Mouse (Mus musculus) frontal cortex, adult 2 months (tissue): ENCODE results near the gene C130050O18Rik. TPM values are rescaled to one million over a fixed set of nuclear protein-coding genes. Genes with fewer than 3 reads are reported as not detected.

Experiments used
- DNase-seq, 2 experiments: peaks; one replicate each; pipeline ENCODE4 v3.0.0; 2022; ENCODE audit warnings: low spot score in 1 of 2; ENCODE audit errors: extremely low spot score in 1 of 2
- polyA plus RNA-seq: library from polyadenylated mRNA; depleted of rRNA; stranded (reverse); fragments of >200 nt; gene quantifications from 2 replicates; pipeline ENCODE4 v1.2.3, GENCODE M21; 2012; rRNA removed

The C130050O18Rik gene
- polyA plus RNA-seq, result 0.42 and 0.44 TPM in 2 replicates

- no peak for DNase-seq
These were observed at the start of gene C130050O18Rik for GRCm38 (mm10) chr5:139404801-139405401. C130050O18Rik (plus strand) TSS chr5:139405280.

- no peak for DNase-seq
These were observed 46.4 kb upstream of the C130050O18Rik start for GRCm38 (mm10) chr5:139358653-139359052.

GRCm38 (mm10) chr5:139359244-139359643 lies 45.8 kb upstream of the C130050O18Rik start:
- no peak for DNase-seq

- no peak for DNase-seq
These were observed 41.2 kb upstream of the C130050O18Rik start for GRCm38 (mm10) chr5:139363858-139364257.

GRCm38 (mm10) chr5:139364260-139364910 lies 40.7 kb upstream of the C130050O18Rik start:
- peak; percentile 78 to 97 for DNase-seq

GRCm38 (mm10) chr5:139364911-139365571 lies 40.0 kb upstream of the C130050O18Rik start:
- DNase-seq, result no peak

- DNase-seq, result no peak
These were observed 39.3 kb upstream of the C130050O18Rik start for GRCm38 (mm10) chr5:139365827-139366226.

- DNase-seq, result no peak
These were observed 38.6 kb upstream of the C130050O18Rik start for GRCm38 (mm10) chr5:139366484-139366883.

GRCm38 (mm10) chr5:139367884-139368458 lies 37.1 kb upstream of the C130050O18Rik start:
- no peak for DNase-seq

GRCm38 (mm10) chr5:139368638-139369320 lies 36.3 kb upstream of the C130050O18Rik start:
- DNase-seq, result no peak

GRCm38 (mm10) chr5:139370336-139370735 lies 34.7 kb upstream of the C130050O18Rik start:
- no peak for DNase-seq

- no peak for DNase-seq
These were observed 34.0 kb upstream of the C130050O18Rik start for GRCm38 (mm10) chr5:139371118-139371517.

GRCm38 (mm10) chr5:139371631-139372401 lies 33.3 kb upstream of the C130050O18Rik start:
- peak; percentile 73 to 85 for DNase-seq

- DNase-seq, result no peak
These were observed 32.0 kb upstream of the C130050O18Rik start for GRCm38 (mm10) chr5:139373126-139373525.

- DNase-seq, result no peak
These were observed 31.1 kb upstream of the C130050O18Rik start for GRCm38 (mm10) chr5:139373889-139374444.

GRCm38 (mm10) chr5:139374841-139375240 lies 30.2 kb upstream of the C130050O18Rik start:
- no peak for DNase-seq

GRCm38 (mm10) chr5:139377468-139378270 lies 27.4 kb upstream of the C130050O18Rik start, which contains the start of gene Gpr146:
Gpr146 (plus strand) TSS chr5:139377697.
- DNase-seq, result no peak

- DNase-seq, result no peak
These were observed 26.9 kb upstream of the C130050O18Rik start for GRCm38 (mm10) chr5:139378271-139378556.
